Mouse (Mus musculus): Measurements from ENCODE around the gene Donson. TPM values are rescaled to one million over a fixed set of nuclear protein-coding genes. Genes with fewer than 3 reads are reported as not detected.
A peak's percentile ranks its signal among the peaks of the same experiment; 100 is the strongest.

Gene Donson
- total and polyA plus RNA-seq, 3 experiments: 4.6 to 5.6 (median 5.3) TPM

GRCm38 (mm10) chr16:91640171-91640570, 48.4 kb downstream of the Donson start:
- DNase-seq: no peak

- no peak for DNase-seq
Measured at GRCm38 (mm10) chr16:91639636-91640035, 48.9 kb downstream of the Donson start.

- peak; percentile 60 for DNase-seq
Measured at GRCm38 (mm10) chr16:91639161-91639560, 49.4 kb downstream of the Donson start.

GRCm38 (mm10) chr16:91633641-91634040, 54.9 kb downstream of the Donson start:
- DNase-seq: no peak

GRCm38 (mm10) chr16:91632940-91633339, 55.6 kb downstream of the Donson start:
- no peak for DNase-seq

- peak; percentile 86 for DNase-seq
Measured at GRCm38 (mm10) chr16:91632439-91632838, 56.1 kb downstream of the Donson start.

GRCm38 (mm10) chr16:91630584-91630983, 58.0 kb downstream of the Donson start:
- DNase-seq: no peak

GRCm38 (mm10) chr16:91629749-91630148, 58.8 kb downstream of the Donson start:
- no peak for DNase-seq

- DNase-seq: no peak
Measured at GRCm38 (mm10) chr16:91628673-91629072, 59.9 kb downstream of the Donson start.

GRCm38 (mm10) chr16:91627831-91628230, 60.7 kb downstream of the Donson start:
- no peak for DNase-seq

Other genes starting within 250 kb of the Donson start
- 10 to 100 TPM; 66.1 to 71.3 TPM for gene Ifnar1, start 203.5 kb downstream of the Donson start, total RNA-seq (2021)
- gene Ifnar1, start 203.5 kb downstream of the Donson start, polyA plus RNA-seq (2012; rRNA removed): 10.9 and 11.3 TPM in 2 replicates
- gene Ifngr2, start 141.7 kb downstream of the Donson start, total RNA-seq (2021): 10 to 100 TPM; 19.9 to 34.0 TPM
- 25.1 and 39.2 TPM in 2 replicates for gene Ifngr2, start 141.7 kb downstream of the Donson start, polyA plus RNA-seq (2012; rRNA removed)
- 10 to 100 TPM; 60.0 to 62.2 TPM for gene Tmem50b, start 91.0 kb downstream of the Donson start, total RNA-seq (2021)
- gene Tmem50b, start 91.0 kb downstream of the Donson start, polyA plus RNA-seq (2012; rRNA removed): 27.4 and 34.4 TPM in 2 replicates
- 10 to 100 TPM; 10.3 to 16.6 TPM for gene Dnajc28, start 69.7 kb downstream of the Donson start, total RNA-seq (2021)
- gene Dnajc28, start 69.7 kb downstream of the Donson start, polyA plus RNA-seq (2012; rRNA removed): 0.64 and 0.70 TPM in 2 replicates
- gene Gart, start 41.8 kb downstream of the Donson start, total RNA-seq (2021): 100 to 1,000 TPM; 112 to 114 TPM
- 15.8 and 22.5 TPM in 2 replicates for gene Gart, start 41.8 kb downstream of the Donson start, polyA plus RNA-seq (2012; rRNA removed)
- gene Son, start 41.3 kb downstream of the Donson start, total RNA-seq (2021): 100 to 1,000 TPM; 190 to 239 TPM
- gene Son, start 41.3 kb downstream of the Donson start, polyA plus RNA-seq (2012; rRNA removed): 104 and 109 TPM in 2 replicates
- gene Cryzl1, start 40.2 kb upstream of the Donson start, total RNA-seq (2021): 10 to 100 TPM; 36.2 to 54.9 TPM
- 12.2 and 12.6 TPM in 2 replicates for gene Cryzl1, start 40.2 kb upstream of the Donson start, polyA plus RNA-seq (2012; rRNA removed)
- 10 to 100 TPM; 39.5 to 49.2 TPM for gene Itsn1, start 40.5 kb upstream of the Donson start, total RNA-seq (2021)
- 33.1 and 37.0 TPM in 2 replicates for gene Itsn1, start 40.5 kb upstream of the Donson start, polyA plus RNA-seq (2012; rRNA removed)